Mouse (Mus musculus): ENCODE data around the gene Abca1.

Gene Abca1

DNA sequence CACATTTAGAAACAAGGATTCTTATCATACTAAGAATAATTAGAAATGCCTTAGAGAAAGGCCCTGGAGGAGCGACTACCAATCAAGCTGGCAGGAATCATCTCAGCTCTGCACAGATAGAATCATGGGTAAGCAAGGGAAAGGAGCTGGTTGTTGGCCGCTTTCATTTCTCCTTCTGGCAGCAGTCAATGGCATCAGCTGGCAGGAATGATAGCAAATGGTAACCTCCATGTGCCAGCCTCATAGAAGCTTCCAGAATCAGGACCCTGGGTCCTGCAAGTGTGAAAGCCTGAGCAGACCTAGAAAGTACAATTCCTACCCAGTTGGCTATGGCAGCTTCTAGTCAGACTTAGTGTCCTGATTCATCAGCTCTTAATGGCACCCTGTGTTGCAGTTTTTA lies 173.4 kb downstream of the Abca1 start:
- DNase-seq: no peak

DNA sequence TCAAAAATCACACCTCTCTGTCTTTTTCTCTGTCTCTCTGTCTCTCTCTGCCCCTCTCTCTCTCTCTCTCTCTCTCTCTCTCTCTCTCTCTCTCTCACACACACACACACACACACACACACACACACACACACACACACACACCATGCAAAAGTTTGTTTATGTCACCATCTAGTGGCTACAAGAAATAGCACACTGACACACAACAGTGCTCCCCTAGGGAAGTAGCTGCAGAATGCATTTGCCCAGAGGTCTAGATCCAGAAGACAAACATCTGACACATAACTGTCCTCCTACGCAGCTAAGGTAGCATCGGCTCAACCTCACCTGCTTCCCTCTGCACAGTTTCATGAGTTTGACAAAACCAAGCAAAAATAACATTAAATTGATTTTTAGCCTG lies 174.5 kb downstream of the Abca1 start:
- DNase-seq: peak; percentile 4
